Mouse (Mus musculus) spleen, adult 12 weeks (tissue): ENCODE results near the gene Pdzd9.

Experiments
- DNase-seq: peaks from one replicate; pipeline ENCODE4 v3.0.0; 2022; ENCODE audit warnings: low spot score

Gene Pdzd9

GRCm38 (mm10) chr7:120635362-120635781 lies 34.8 kb downstream of the Pdzd9 start:
- no peak for DNase-seq

- peak; percentile 83 for DNase-seq
Observed at GRCm38 (mm10) chr7:120634711-120635361, 35.3 kb downstream of the Pdzd9 start, which contains the start of gene Uqcrc2. Uqcrc2 (plus strand) TSS chr7:120635176.

GRCm38 (mm10) chr7:120634301-120634700 lies 35.8 kb downstream of the Pdzd9 start:
- DNase-seq, result no peak

- no peak for DNase-seq
Observed at GRCm38 (mm10) chr7:120632518-120632917, 37.6 kb downstream of the Pdzd9 start.

- no peak for DNase-seq
Observed at GRCm38 (mm10) chr7:120620841-120621240, 49.3 kb downstream of the Pdzd9 start.

GRCm38 (mm10) chr7:120620075-120620771 lies 49.9 kb downstream of the Pdzd9 start:
- no peak for DNase-seq
